Mouse (Mus musculus): ENCODE measurements around the gene Azi2. TPM values are rescaled to one million over a fixed set of nuclear protein-coding genes. Genes with fewer than 3 reads are reported as not detected.

Azi2 gene
- total and polyA plus RNA-seq, 3 experiments = 41.3 to 157 (median 120) TPM

DNA sequence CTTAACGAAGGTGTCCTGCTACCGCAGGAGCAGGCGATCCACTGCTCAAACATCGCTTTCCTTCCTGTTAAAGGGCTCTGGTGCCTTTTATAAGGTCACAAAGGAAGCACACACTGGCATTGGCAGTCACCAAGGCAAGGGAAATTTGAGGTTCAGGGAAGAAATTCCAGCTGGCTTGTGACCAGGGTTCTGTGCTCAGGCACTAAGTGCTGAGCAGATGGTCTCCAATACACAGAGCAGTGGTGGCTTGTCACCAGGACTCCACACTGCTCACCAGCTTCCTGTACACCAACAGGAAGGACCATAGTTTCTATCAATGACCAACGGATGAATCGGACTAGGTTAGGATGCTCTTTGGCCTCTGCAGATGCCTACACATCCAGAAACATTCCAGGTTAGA is 30.1 kb downstream of the Azi2 start:
- peaks cover 25% of the 10 kb centered on the region for H3K4me1 ChIP-seq (ENCODE audit: insufficient read depth, low read depth, low read length)
- H3K27me3 ChIP-seq (ENCODE audit: insufficient read depth, low read length) = no peaks in the 10 kb centered on the region
- H3K9me3 ChIP-seq (replicated peaks) = no peaks in the 10 kb centered on the region
- TF ChIP-seq GATA1 (IDR thresholded peaks at IDR 0.05; ENCODE audit: borderline replicate concordance, low read length) = no peak
- H3K36me3 ChIP-seq (replicated peaks) = peaks cover 82% of the 10 kb centered on the region
- no peak for DNase-seq (ENCODE audit: low spot score)
- H3K4me3 ChIP-seq (ENCODE audit: low read depth, low read length) = no peak overlapping the region
- ATAC-seq (ENCODE audit: extremely low read depth, insufficient number of reproducible peaks, low FRiP score, poor library complexity, severe bottlenecking) = no peak

DNA sequence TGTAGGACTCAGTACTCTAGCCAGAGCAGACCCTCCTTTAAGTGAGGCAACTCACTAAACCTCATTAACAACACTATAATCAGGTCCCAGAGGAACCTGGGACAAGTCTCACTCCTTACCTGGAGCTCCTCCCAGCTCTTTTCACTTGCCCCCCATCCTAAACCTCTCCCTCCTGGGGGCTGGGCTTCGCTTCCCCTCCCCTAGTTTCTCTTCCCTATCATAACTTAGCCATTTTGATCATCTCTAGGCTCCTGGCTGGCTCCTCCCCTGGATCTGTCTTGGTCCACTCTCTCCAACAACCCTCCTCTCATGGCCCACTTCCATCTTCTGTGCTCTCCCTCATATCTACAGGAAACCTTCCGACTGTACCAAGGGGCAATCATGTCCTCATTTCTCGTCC is 31.0 kb downstream of the Azi2 start:
- H3K4me3 ChIP-seq (ENCODE audit: low read depth, low read length) = no peak overlapping the region
- peaks cover 73% of the 10 kb centered on the region for H3K36me3 ChIP-seq (replicated peaks)
- H3K9me3 ChIP-seq (replicated peaks) = no peaks in the 10 kb centered on the region
- DNase-seq (ENCODE audit: low spot score) (no peak), ATAC-seq (ENCODE audit: extremely low read depth, insufficient number of reproducible peaks, low FRiP score, poor library complexity, severe bottlenecking) (no peak)
- H3K27me3 ChIP-seq (ENCODE audit: insufficient read depth, low read length) = no peaks in the 10 kb centered on the region
- TF ChIP-seq GATA2 (IDR thresholded peaks at IDR 0.05; ENCODE audit: borderline replicate concordance, low read depth, low read length) (no peak), TAL1 (conservative IDR thresholded peaks at IDR 0.05; ENCODE audit: low read depth, low read length) (no peak)
- H3K4me1 ChIP-seq (ENCODE audit: insufficient read depth, low read depth, low read length) = peaks cover 25% of the 10 kb centered on the region

DNA sequence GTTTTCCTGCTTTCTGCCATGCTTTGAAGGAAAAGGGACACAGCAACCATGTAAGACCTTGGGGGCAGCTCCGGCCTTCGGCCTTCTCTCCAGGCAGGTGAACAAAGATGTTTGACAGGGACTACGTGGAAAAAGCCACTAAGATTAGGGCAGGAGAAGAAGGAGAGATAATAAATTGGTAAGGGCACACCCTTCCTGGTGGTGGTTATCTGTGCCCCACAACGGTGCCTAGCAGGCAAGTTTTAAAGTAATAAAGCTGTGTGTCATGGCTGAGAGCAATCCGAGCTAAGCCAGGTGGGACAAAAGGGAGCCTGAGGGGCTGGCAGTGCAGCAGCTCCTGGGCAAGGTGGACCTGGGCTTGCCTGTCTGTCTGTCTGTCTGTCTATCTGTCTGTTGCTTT is 31.8 kb downstream of the Azi2 start:
- DNase-seq (ENCODE audit: low spot score) (peak; percentile 5), ATAC-seq (ENCODE audit: extremely low read depth, insufficient number of reproducible peaks, low FRiP score, poor library complexity, severe bottlenecking) (peak; percentile 82)
- Histone ChIP-seq H3K27me3 (ENCODE audit: insufficient read depth, low read length) (no peaks in the 10 kb centered on the region), H3K9me3 (replicated peaks) (no peaks in the 10 kb centered on the region), H3K4me1 (ENCODE audit: insufficient read depth, low read depth, low read length) (peaks cover 25% of the 10 kb centered on the region), H3K4me3 (ENCODE audit: low read depth, low read length) (no peak overlapping the region; the same call in 1 of the 2 replicates), H3K36me3 (replicated peaks) (peaks cover 66% of the 10 kb centered on the region)
- TF ChIP-seq GATA2 (IDR thresholded peaks at IDR 0.05; ENCODE audit: borderline replicate concordance, low read depth, low read length) = no peak
- TF ChIP-seq GATA1 (IDR thresholded peaks at IDR 0.05; ENCODE audit: borderline replicate concordance, low read length) = no peak
- TF ChIP-seq TAL1 (conservative IDR thresholded peaks at IDR 0.05; ENCODE audit: low read depth, low read length) = 0 out of 2 replicates have a peak, but pooled peaks have one; percentile 11
- TF ChIP-seq POLR2AphosphoS5 (IDR thresholded peaks at IDR 0.05; ENCODE audit: insufficient replicate concordance, low read depth, low read length) = no peak
- TF ChIP-seq CTCF (IDR thresholded peaks at IDR 0.05; ENCODE audit: low read depth, low read length) = no peak

DNA sequence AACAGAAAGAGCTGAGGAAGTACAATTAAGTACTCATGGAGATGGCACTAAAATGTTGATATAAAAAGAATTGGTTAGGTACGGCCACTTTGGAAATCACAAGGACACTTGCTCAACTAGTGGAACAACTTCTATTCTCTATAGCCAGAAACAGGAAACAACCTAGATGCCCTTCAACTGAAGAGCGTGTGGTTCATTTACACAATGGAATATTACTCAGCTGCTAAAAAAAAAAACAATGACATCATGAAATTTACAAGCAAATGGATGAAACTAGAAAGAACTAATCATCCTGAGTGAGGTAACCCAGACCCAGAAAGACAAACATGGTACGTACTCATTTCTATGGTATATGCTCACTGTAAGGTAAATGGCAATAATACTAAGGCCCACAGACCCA is 33.1 kb downstream of the Azi2 start:
- Histone ChIP-seq H3K4me3 (ENCODE audit: low read depth, low read length) (no peak overlapping the region), H3K4me1 (ENCODE audit: insufficient read depth, low read depth, low read length) (peaks cover 25% of the 10 kb centered on the region), H3K27me3 (ENCODE audit: insufficient read depth, low read length) (no peaks in the 10 kb centered on the region), H3K36me3 (replicated peaks) (peaks cover 60% of the 10 kb centered on the region), H3K9me3 (replicated peaks) (no peaks in the 10 kb centered on the region)
- no peak for TF ChIP-seq POLR2AphosphoS5 (IDR thresholded peaks at IDR 0.05; ENCODE audit: insufficient replicate concordance, low read depth, low read length)
- no peak for TF ChIP-seq CTCF (IDR thresholded peaks at IDR 0.05; ENCODE audit: low read depth, low read length)
- TF ChIP-seq TAL1 (conservative IDR thresholded peaks at IDR 0.05; ENCODE audit: low read depth, low read length) = no peak
- TF ChIP-seq GATA2 (IDR thresholded peaks at IDR 0.05; ENCODE audit: borderline replicate concordance, low read depth, low read length) = no peak
- no peak for TF ChIP-seq GATA1 (IDR thresholded peaks at IDR 0.05; ENCODE audit: borderline replicate concordance, low read length)
- no peak for ATAC-seq (ENCODE audit: extremely low read depth, insufficient number of reproducible peaks, low FRiP score, poor library complexity, severe bottlenecking)
- DNase-seq (ENCODE audit: low spot score) = no peak

DNA sequence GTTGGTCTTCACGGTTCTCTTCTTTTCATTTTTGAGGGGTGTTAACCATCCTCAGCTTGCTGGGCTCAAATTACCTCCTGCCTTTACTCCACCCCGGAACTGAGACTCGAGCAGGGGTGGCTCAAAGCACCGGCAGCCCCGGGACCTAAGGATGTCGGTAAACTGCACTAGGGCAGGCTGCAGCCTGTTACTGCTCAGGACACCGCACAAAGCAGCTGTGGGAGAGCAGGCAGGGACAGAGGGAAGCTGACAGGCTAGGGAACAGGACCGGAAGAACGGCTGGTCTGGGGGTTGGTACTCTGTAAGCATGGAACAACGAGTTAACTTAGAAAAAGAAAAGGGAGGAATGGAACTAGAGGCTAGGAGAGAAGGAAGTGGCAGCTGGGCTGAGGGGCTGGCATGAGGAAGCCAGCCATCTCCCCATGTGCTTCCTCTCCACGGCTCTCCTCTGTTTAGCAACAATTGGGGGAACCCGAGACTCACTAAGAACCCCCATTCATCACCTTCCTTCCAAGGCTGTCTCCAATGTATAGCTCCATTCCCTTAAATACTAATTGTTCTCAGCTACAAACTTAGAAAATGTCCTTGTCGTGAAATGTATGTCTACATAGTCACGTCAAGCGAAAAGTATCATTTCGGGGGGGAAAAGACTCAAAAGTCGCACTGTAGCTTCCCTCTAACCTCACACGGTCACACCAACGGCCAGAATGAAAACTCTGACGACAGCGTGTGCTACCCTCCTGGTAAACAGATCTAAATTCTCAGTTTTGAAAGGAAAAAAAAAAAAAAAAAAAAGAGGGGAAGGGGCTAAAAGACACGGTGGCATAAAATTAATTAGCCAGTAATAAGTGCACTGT is 42.5 kb downstream of the Azi2 start:
- no peak overlapping the region for H3K4me3 ChIP-seq (ENCODE audit: low read depth, low read length)
- ATAC-seq (ENCODE audit: extremely low read depth, insufficient number of reproducible peaks, low FRiP score, poor library complexity, severe bottlenecking) (no peak), DNase-seq (ENCODE audit: low spot score) (no peak)
- H3K4me1 ChIP-seq (ENCODE audit: insufficient read depth, low read depth, low read length) = no peaks in the 10 kb centered on the region
- H3K36me3 ChIP-seq (replicated peaks) = peaks cover 39% of the 10 kb centered on the region
- TF ChIP-seq GATA2 (IDR thresholded peaks at IDR 0.05; ENCODE audit: borderline replicate concordance, low read depth, low read length) = no peak
- no peak for TF ChIP-seq CTCF (IDR thresholded peaks at IDR 0.05; ENCODE audit: low read depth, low read length)
- no peak for TF ChIP-seq GATA1 (IDR thresholded peaks at IDR 0.05; ENCODE audit: borderline replicate concordance, low read length)
- no peak for TF ChIP-seq POLR2AphosphoS5 (IDR thresholded peaks at IDR 0.05; ENCODE audit: insufficient replicate concordance, low read depth, low read length)
- no peaks in the 10 kb centered on the region for H3K27me3 ChIP-seq (ENCODE audit: insufficient read depth, low read length)
- no peaks in the 10 kb centered on the region for H3K9me3 ChIP-seq (replicated peaks)

DNA sequence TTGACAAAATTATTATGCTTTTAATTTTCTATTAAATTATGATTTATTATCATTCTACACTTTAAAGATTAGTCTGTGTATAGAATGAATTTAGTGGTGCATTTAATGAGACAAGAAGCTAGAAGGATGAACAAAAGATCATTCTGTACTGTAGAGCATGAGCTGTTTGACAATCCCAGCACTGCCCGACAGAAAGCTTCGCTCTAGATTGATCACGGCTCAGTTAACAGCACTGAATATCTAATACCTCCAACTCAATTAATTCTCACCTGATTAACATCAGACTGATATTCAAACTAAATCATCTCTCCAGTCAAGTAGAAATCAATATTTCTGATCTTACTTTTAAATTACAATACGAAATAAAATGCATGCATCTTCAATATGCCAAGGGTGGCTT is 43.5 kb downstream of the Azi2 start:
- no peak for ATAC-seq (ENCODE audit: extremely low read depth, insufficient number of reproducible peaks, low FRiP score, poor library complexity, severe bottlenecking)
- H3K4me3 ChIP-seq (ENCODE audit: low read depth, low read length) = no peak overlapping the region

More for the DNA sequence above, 43.5 kb downstream of the Azi2 start:
- TF ChIP-seq TAL1 (conservative IDR thresholded peaks at IDR 0.05; ENCODE audit: low read depth, low read length) (no peak), POLR2AphosphoS5 (IDR thresholded peaks at IDR 0.05; ENCODE audit: insufficient replicate concordance, low read depth, low read length) (no peak), GATA1 (IDR thresholded peaks at IDR 0.05; ENCODE audit: borderline replicate concordance, low read length) (no peak), CTCF (IDR thresholded peaks at IDR 0.05; ENCODE audit: low read depth, low read length) (no peak), GATA2 (IDR thresholded peaks at IDR 0.05; ENCODE audit: borderline replicate concordance, low read depth, low read length) (no peak)
- Histone ChIP-seq H3K27me3 (ENCODE audit: insufficient read depth, low read length) (no peaks in the 10 kb centered on the region), H3K9me3 (replicated peaks) (no peaks in the 10 kb centered on the region), H3K36me3 (replicated peaks) (peaks cover 34% of the 10 kb centered on the region), H3K4me1 (ENCODE audit: insufficient read depth, low read depth, low read length) (no peaks in the 10 kb centered on the region)
- no peak for DNase-seq (ENCODE audit: low spot score)

Data from G1E (cell line).